Mouse (Mus musculus) forebrain, embryonic 14.5 days (tissue): ENCODE results near the gene Slc2a13. TPM values are rescaled to one million over a fixed set of nuclear protein-coding genes. Genes with fewer than 3 reads are reported as not detected.
A peak's percentile ranks its signal among the peaks of the same experiment; 100 is the strongest.

ENCODE experiments used
- ATAC-seq: fragments of 200-750 bp; cut with Nextera tagmentation; 2 replicates; pipeline ENCODE4 v1.8.0; 2017; ENCODE audit warnings: mild to moderate bottlenecking, moderate library complexity
- DNase-seq: peaks from one replicate; pipeline ENCODE4 v3.0.0-alpha.2; 2015; ENCODE audit warnings: low spot score
- H3K27ac ChIP-seq: fragments of 300-500 bp; sonication (generic); 2 replicates; pipeline ENCODE4 v1.5.1; 2014; ENCODE audit warnings: low read depth, mild to moderate bottlenecking, control low read depth, low read length, moderate library complexity
- H3K27me3 ChIP-seq: fragments of 300-500 bp; sonication (generic); replicated peaks from 2 replicates; pipeline ENCODE4 v1.6.1; 2014; ENCODE audit warnings: low read length, control low read depth, mixed read lengths; ENCODE audit not compliant: control insufficient read depth, insufficient read depth
- H3K36me3 ChIP-seq: fragments of 300-500 bp; sonication (generic); 2 replicates; pipeline ENCODE4 v1.6.1; 2014; ENCODE audit warnings: low read length, control low read depth; ENCODE audit not compliant: control insufficient read depth, insufficient read depth
- H3K4me1 ChIP-seq: fragments of 300-500 bp; sonication (generic); 2 replicates; pipeline ENCODE4 v1.6.1; 2014; ENCODE audit warnings: antibody characterized with exemption, low read length, control low read depth; ENCODE audit not compliant: control insufficient read depth, insufficient read depth
- H3K4me2 ChIP-seq: fragments of 300-500 bp; sonication (generic); 2 replicates; pipeline ENCODE4 v1.6.1; 2014; ENCODE audit warnings: mild to moderate bottlenecking, control low read depth, low read length
- H3K4me3 ChIP-seq: fragments of 300-500 bp; sonication (generic); 2 replicates; pipeline ENCODE4 v1.5.1; 2014; ENCODE audit warnings: low read depth, low read length, control low read depth
- H3K9ac ChIP-seq: fragments of 300-500 bp; sonication (generic); 2 replicates; pipeline ENCODE4 v1.6.1; 2014; ENCODE audit warnings: mild to moderate bottlenecking, low read length, control low read depth, moderate library complexity
- H3K9me3 ChIP-seq: fragments of 300-500 bp; sonication (generic); replicated peaks from 2 replicates; pipeline ENCODE4 v1.6.1; 2016; ENCODE audit warnings: low read length, control low read depth, mixed read lengths; ENCODE audit not compliant: control insufficient read depth
- WGBS: fragments of 180-500 bp; shearing (Covaris S2); extraction: QIAGEN DNeasy Blood & Tissue Kit; methylation state at CpG from one replicate; pipeline ENCODE4 v1.1.7; 2014; 5-methylcytosine and 5-hydroxymethylcytosine counted together
- polyA plus RNA-seq: library from polyadenylated mRNA; unstranded; fragments of >200 nt; fragmentation: Nextera tagmentation; extraction: Ambion mirVana; gene quantifications from 2 replicates; pipeline ENCODE4 v1.2.1, GENCODE M21; 2014

The Slc2a13 gene
- polyA plus RNA-seq, 1 experiment from 2014 or later, result 3.3 TPM

DNA sequence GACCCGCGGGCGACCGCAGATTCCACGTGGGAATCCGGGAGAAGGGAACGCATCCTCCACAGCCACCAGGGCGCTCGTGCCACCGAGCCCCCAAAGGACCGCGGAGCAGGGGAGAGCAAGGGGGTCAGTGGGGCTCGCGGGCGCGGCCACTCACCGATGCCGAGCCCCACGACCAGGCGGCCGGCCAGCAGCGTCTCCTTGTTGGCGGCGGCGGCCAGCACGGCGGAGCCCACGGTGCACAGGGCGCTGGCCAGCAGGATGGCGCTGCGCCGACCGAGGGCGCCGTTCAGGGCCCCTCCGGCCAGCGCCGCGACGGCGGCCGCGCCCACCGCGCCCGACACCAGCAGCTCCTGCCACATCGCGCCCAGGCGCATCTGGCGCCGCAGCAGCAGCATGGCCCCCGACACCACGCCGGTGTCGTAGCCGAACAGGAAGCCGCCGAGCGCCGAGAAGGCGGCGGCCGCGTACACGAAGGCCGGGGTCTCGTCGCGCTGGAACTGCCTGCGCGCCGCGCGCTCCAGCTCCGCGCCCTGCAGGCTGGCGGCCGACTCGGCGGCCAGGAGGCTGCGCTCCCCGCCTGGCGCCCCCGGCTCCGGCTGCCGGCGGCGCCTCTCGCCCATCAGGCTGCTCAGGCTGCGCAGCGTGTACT, 516 bp downstream of the Slc2a13 start:
- H3K27me3 ChIP-seq, result no peaks in the 10 kb centered on the region; the same call in 1 of the 2 replicates
- peak; percentile 89 for ATAC-seq
- under 1% methylated on average over 88 of the region's 91 CpGs for WGBS
- H3K36me3 ChIP-seq, result no peaks in the 10 kb centered on the region
- peak overlapping the region; percentile 76 for H3K27ac ChIP-seq
- no peaks in the 10 kb centered on the region for H3K9me3 ChIP-seq
- H3K9ac ChIP-seq, result peak overlapping the region; percentile 82
- peak; percentile 61 for DNase-seq
- H3K4me3 ChIP-seq, result peak overlapping the region; percentile 73
- peak overlapping the region; percentile 99 for H3K4me2 ChIP-seq
- peaks cover 5% of the 10 kb centered on the region; the same call in 1 of the 2 replicates for H3K4me1 ChIP-seq

DNA sequence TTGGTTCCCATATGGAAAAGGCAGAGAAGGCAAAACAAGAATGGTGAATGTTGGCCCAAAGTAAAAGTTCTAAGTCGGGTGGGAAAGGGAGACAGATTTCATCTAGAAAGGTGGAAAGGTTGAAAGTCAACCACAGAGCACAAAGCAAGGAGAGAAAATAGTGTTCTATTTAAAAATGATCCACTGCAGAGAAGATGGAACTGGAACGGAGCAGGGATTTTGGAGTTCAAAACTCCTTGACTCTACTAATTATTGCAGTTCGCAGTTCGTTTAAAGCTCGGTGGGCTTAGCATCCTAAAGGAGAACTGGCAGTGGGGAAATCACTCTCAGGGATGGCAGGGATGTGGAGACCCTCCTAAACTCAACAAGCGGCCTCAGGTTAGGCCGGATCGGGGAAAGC, 1.1 kb downstream of the Slc2a13 start:
- peaks cover 5% of the 10 kb centered on the region; the same call in 1 of the 2 replicates for H3K4me1 ChIP-seq
- no peaks in the 10 kb centered on the region for H3K9me3 ChIP-seq
- no peaks in the 10 kb centered on the region for H3K36me3 ChIP-seq
- peak overlapping the region; percentile 73 for H3K4me3 ChIP-seq
- no peaks in the 10 kb centered on the region; the same call in 1 of the 2 replicates for H3K27me3 ChIP-seq
- no peak overlapping the region for H3K27ac ChIP-seq
- H3K9ac ChIP-seq, result peak overlapping the region; percentile 82
- DNase-seq (no peak), ATAC-seq (0 out of 2 replicates have a peak, but pooled peaks have one; percentile 0)
- H3K4me2 ChIP-seq, result peak overlapping the region; percentile 99
- 9% methylated on average over 8 of the region's 8 CpGs for WGBS

DNA sequence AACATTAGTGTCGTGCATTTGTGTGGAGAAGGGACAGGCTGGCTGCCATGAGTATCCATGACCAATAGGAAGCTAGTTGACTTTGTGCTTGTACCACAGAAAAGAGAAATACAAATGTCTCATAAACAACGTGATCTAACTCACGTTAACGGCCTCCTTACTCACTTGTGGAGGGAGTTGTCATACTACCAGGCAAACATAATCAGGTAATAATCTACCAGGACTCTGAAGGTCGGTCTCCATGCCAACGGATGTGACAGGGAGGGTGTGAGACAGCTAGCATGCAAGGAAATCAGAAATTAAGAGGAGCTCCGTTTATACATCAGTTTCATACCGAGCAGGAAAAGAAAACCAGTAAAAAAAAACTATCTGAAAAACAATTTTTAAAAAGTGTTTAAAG, 6.3 kb downstream of the Slc2a13 start:
- Histone ChIP-seq H3K4me2 (no peak overlapping the region), H3K9me3 (no peaks in the 10 kb centered on the region), H3K27ac (no peak overlapping the region), H3K4me3 (no peak overlapping the region), H3K27me3 (no peaks in the 10 kb centered on the region; the same call in 1 of the 2 replicates), H3K4me1 (peaks cover 5% of the 10 kb centered on the region; the same call in 1 of the 2 replicates), H3K9ac (no peak overlapping the region), H3K36me3 (no peaks in the 10 kb centered on the region)
- 70% methylated on average over 8 of the region's 8 CpGs for WGBS
- ATAC-seq (no peak), DNase-seq (no peak)

DNA sequence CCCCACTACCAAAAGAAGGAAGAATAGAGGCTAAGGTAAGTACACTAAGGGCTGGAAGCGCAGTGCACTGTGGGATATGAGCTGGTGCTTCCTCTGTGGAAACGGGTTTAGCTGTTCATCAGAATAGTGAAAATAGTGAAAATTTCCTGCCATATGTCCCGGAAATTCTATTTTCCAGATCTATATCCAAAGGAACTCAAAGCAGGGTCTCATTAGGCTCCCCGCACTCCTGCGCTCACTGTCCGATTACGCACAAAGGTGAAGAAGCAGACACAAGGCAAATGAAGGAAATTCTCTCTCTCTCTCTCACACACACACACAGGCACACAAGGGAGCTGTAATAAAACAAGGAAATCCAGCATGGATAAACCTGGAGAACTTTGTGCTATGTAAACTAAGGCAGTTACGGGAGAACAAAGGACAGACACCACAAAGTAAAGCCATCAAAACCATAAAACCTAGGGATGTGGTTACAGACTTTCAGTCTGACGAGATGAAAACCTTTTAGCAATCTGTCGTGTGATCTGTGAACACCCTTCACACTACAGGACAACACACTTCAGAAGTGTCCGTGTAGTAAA, 7.9 kb downstream of the Slc2a13 start:
- H3K36me3 ChIP-seq, result no peaks in the 10 kb centered on the region
- WGBS, result 93% methylated on average over 11 of the region's 11 CpGs
- DNase-seq (no peak), ATAC-seq (no peak)
- H3K4me1 ChIP-seq, result peaks cover 4% of the 10 kb centered on the region; the same call in 1 of the 2 replicates
- no peaks in the 10 kb centered on the region for H3K27me3 ChIP-seq
- no peak overlapping the region for H3K4me3 ChIP-seq
- no peak overlapping the region for H3K4me2 ChIP-seq
- no peak overlapping the region for H3K9ac ChIP-seq
- no peaks in the 10 kb centered on the region for H3K9me3 ChIP-seq
- H3K27ac ChIP-seq, result no peak overlapping the region

DNA sequence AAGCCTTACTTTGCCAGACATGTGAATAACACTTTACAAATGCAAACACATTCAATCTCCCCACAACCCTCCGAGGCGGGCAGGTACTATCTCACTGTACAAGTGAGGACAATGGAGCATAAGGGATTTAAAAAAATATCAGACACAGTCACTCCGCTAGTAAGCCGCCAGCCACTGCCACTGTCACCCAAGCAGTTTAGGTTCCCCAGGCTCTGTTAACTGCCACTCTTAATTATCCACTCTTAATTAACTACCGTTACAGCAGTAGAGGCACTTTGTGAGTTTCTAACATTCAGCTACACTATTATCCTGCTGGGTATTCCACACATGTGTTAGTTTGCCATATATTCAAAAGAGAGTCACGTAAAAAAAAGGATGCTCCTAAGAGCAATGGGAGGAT, 11.3 kb downstream of the Slc2a13 start:
- no peak overlapping the region for H3K9ac ChIP-seq
- no peaks in the 10 kb centered on the region for H3K36me3 ChIP-seq
- 40% methylated on average over 6 of the region's 6 CpGs for WGBS
- H3K27me3 ChIP-seq, result no peaks in the 10 kb centered on the region
- no peak overlapping the region for H3K4me3 ChIP-seq
- DNase-seq, result peak; percentile 36
- peaks cover 2% of the 10 kb centered on the region; the same call in 1 of the 2 replicates for H3K4me1 ChIP-seq
- H3K9me3 ChIP-seq, result no peaks in the 10 kb centered on the region
- no peak for ATAC-seq
- H3K27ac ChIP-seq, result no peak overlapping the region
- H3K4me2 ChIP-seq, result no peak overlapping the region

DNA sequence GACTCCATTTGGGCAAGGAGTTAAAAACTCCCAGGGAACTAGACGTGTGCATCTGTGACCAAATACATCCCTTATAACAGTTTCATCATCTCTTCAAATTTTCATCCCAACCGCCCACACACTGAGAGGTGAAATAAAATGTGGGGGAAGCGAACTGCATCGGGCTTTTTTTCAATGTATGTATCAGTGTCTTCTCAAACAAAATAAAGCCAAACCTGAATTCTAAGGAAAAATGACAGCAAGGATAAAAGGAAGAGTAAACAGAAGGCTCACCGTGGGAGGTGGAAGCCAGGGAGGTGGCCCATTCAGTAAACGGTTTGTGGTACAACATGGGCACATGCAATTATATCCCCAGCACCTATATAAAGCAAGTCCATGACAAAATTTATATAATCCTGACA, 17.7 kb downstream of the Slc2a13 start:
- Histone ChIP-seq H3K36me3 (no peaks in the 10 kb centered on the region), H3K27ac (no peak overlapping the region), H3K9ac (no peak overlapping the region), H3K27me3 (no peaks in the 10 kb centered on the region), H3K4me3 (no peak overlapping the region), H3K4me1 (no peaks in the 10 kb centered on the region), H3K4me2 (no peak overlapping the region), H3K9me3 (no peaks in the 10 kb centered on the region)
- DNase-seq (no peak), ATAC-seq (no peak)
- 86% methylated on average over 6 of the region's 6 CpGs for WGBS

DNA sequence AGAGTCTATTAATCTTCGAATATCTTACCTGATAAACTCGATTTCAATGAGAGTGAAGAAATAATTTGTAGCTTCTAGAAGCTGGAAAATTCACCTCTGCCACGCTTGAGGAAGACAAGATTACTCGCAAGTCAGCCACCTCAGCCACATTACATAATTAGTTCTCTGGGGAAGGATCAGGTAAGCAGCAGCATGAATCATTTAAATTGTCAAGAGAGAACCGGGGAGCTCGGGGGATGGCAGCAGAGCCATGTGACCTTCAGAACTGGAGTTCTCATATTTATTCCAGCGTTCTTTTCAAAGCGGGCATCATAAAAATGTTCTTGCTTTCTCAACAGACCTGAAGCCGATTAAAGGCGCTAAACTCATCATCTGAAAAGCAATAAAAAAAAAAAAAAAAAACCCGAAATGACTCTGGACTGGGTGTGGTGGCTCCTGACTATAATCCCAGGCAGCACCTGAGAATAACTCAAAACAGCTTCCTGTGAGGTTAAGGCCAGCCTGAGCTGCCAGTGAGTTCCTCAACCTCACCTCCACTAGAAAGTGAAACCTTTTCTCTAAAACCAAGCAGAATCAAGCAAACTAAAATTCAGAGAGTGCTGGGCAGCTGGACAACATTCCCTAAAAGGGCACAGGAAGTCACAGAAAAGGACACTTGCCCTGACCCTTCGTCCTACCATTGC, 24.3 kb downstream of the Slc2a13 start:
- no peaks in the 10 kb centered on the region for H3K27me3 ChIP-seq
- no peak overlapping the region for H3K9ac ChIP-seq
- ATAC-seq (no peak), DNase-seq (no peak)
- no peaks in the 10 kb centered on the region for H3K4me1 ChIP-seq
- no peaks in the 10 kb centered on the region for H3K36me3 ChIP-seq
- H3K9me3 ChIP-seq, result no peaks in the 10 kb centered on the region
- 86% methylated on average over 12 of the region's 12 CpGs for WGBS
- H3K4me3 ChIP-seq, result no peak overlapping the region
- H3K27ac ChIP-seq, result no peak overlapping the region
- no peak overlapping the region for H3K4me2 ChIP-seq

DNA sequence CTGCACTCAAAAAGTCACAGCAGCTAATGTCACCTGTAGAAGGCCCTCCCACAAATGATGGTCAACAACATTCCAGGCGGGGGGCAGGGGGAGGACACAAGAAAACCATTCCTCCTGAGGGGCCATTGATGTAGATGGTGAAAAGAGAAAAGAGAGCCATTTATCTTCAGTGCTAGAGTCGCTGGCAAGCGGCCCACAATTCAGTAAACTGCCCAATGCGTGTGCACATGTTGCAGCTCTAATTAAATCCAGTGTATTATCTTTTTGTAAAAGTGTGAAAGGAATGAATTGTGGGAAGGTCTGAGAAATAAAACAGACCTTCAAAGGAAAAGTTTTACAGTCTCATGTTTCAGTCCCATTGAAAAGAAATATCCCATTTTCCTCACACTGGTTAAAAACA, 28.5 kb downstream of the Slc2a13 start:
- Histone ChIP-seq H3K4me3 (no peak overlapping the region), H3K9ac (no peak overlapping the region), H3K27me3 (no peaks in the 10 kb centered on the region), H3K9me3 (no peaks in the 10 kb centered on the region), H3K4me1 (no peaks in the 10 kb centered on the region), H3K27ac (no peak overlapping the region), H3K4me2 (no peak overlapping the region), H3K36me3 (no peaks in the 10 kb centered on the region)
- peak; percentile 59 for DNase-seq
- WGBS, result 31% methylated on average over 4 of the region's 4 CpGs
- ATAC-seq, result 0 out of 2 replicates have a peak, but pooled peaks have one; percentile 15

DNA sequence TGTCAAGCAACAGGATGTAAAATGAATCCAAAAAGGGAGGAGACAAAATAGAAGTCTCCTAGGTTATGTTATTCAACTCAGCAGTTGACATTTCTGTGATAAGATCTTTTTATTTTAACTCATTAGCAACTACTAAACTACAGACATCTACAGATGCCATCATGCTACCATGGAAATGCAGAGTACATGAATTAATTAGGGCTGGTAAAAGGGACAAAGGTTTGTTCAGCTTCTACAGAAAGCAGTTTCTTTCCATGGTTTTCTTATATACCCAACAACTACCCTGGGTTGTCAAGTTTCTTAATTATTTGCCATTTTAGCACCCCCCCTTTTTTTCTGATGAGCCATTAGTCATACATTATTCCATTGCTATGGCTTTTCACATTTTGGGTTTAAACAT, 34.6 kb downstream of the Slc2a13 start:
- Histone ChIP-seq H3K27ac (no peak overlapping the region), H3K27me3 (no peaks in the 10 kb centered on the region)
- ATAC-seq, result peak; percentile 61

More for the DNA sequence above, 34.6 kb downstream of the Slc2a13 start:
- no peak overlapping the region for H3K4me3 ChIP-seq
- peak; percentile 61 for DNase-seq
- peaks cover 8% of the 10 kb centered on the region; the same call in 1 of the 2 replicates for H3K4me1 ChIP-seq
- H3K4me2 ChIP-seq, result no peak overlapping the region
- no peaks in the 10 kb centered on the region for H3K36me3 ChIP-seq
- no peaks in the 10 kb centered on the region for H3K9me3 ChIP-seq
- no peak overlapping the region for H3K9ac ChIP-seq
